ENCODE assay signal across 8 mouse cellular contexts in the genomic region with DNA sequence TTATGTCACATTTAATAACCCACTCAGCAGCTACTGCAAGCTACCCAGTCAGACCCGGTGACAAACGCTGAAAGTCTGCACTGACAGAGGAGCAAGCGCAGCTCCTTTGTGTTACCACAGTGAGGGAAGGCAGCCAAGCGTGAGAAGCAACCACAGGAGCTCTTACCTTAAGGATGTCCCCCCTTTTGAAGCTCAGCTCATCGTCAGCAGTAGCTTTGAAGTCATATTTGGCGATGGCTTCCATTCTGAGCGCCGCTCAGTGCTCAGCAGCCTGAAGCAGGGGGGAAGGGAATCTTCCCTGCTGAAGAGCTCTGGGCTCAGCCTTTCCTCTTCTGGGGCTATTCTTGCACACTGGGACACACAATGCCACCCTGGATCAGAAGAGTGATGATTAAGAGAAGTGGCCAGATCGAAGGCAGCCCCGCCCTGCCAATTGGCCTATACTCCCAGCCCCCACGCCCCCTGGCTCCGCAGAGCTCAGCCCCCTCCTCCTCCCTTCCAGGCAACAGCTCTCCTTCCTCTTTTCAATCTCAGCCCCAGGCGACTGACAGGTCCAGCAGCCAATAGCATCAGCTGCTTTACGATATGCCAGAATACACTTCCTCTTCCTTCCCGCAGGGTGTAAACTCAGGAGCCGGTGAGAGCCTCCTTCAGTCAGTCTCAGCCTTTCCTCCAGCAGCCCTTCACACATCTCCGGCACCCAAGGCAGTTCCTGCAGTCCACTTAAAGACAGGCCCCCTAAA. TPM values are rescaled to one million over a fixed set of nuclear protein-coding genes. Genes with fewer than 3 reads are reported as not detected.
DNase-seq lines count a peak whose midpoint lies in the region; ATAC-seq lines count a peak whose summit lies in the region.

No protein-coding gene starts in this region.

- H3K36me3 ChIP-seq in embryonic facial prominence, embryonic 13.5 days = peaks cover 15% of the 10 kb centered on the region
- peaks cover 16% of the 10 kb centered on the region for H3K36me3 ChIP-seq in limb, embryonic 13.5 days
- no peaks in the 10 kb centered on the region for H3K36me3 ChIP-seq in midbrain, embryonic 15.5 days (replicated peaks)

- H3K9me3 ChIP-seq in embryonic facial prominence, embryonic 13.5 days = no peaks in the 10 kb centered on the region
- H3K9me3 ChIP-seq in limb, embryonic 13.5 days = no peaks in the 10 kb centered on the region
- H3K9me3 ChIP-seq in midbrain, embryonic 15.5 days = no peaks in the 10 kb centered on the region

- no peaks in the 10 kb centered on the region for H3K27me3 ChIP-seq in embryonic facial prominence, embryonic 13.5 days
- H3K27me3 ChIP-seq in limb, embryonic 13.5 days = no peaks in the 10 kb centered on the region
- H3K27me3 ChIP-seq in midbrain, embryonic 15.5 days (replicated peaks) = no peaks in the 10 kb centered on the region

- peak overlapping the region; percentile 89 for H3K4me2 ChIP-seq in embryonic facial prominence, embryonic 13.5 days
- H3K4me2 ChIP-seq in limb, embryonic 13.5 days (replicated peaks) = peak overlapping the region; percentile 81
- H3K4me2 ChIP-seq in midbrain, embryonic 15.5 days = peak overlapping the region; percentile 78

- WGBS in embryonic facial prominence, embryonic 13.5 days = 14% methylated on average over 17 of the region's 17 CpGs
- WGBS in limb, embryonic 13.5 days = 12% methylated on average over 17 of the region's 17 CpGs
- WGBS in midbrain, embryonic 15.5 days = 1% methylated on average over 17 of the region's 17 CpGs

- peak; percentile 27 for DNase-seq in 3134 (ENCODE audit: extremely low read depth, insufficient read length, low spot score)
- DNase-seq in adrenal gland, postnatal 14 days = peak; percentile 92
- peak; percentile 92 to 95 for DNase-seq in heart, adult 9 months (ENCODE audit: low spot score in 2 of 2)
- DNase-seq in kidney, adult 9 months = peak; percentile 85
- peak; percentile 82 to 87 for DNase-seq in spleen, adult 18-20 months

- H3K9ac ChIP-seq in embryonic facial prominence, embryonic 13.5 days = peak overlapping the region; percentile 83
- peak overlapping the region; percentile 79 for H3K9ac ChIP-seq in limb, embryonic 13.5 days
- H3K9ac ChIP-seq in midbrain, embryonic 15.5 days = peak overlapping the region; percentile 53

- peak; percentile 81 for ATAC-seq in embryonic facial prominence, embryonic 13.5 days (ENCODE audit: insufficient number of reproducible peaks, insufficient read depth, low FRiP score, low TSS enrichment, low read depth)
- peak; percentile 94 for ATAC-seq in limb, embryonic 13.5 days (ENCODE audit: low FRiP score, low read depth)
- ATAC-seq in midbrain, embryonic 15.5 days (replicated peaks) = peak; percentile 96

- H3K4me3 ChIP-seq in embryonic facial prominence, embryonic 13.5 days = peak overlapping the region; percentile 60
- H3K4me3 ChIP-seq in limb, embryonic 13.5 days = peak overlapping the region; percentile 55
- H3K4me3 ChIP-seq in midbrain, embryonic 15.5 days = peak overlapping the region; percentile 54

- peaks cover 18% of the 10 kb centered on the region for H3K4me1 ChIP-seq in embryonic facial prominence, embryonic 13.5 days
- peaks cover 16% of the 10 kb centered on the region for H3K4me1 ChIP-seq in limb, embryonic 13.5 days
- peaks cover 40% of the 10 kb centered on the region for H3K4me1 ChIP-seq in midbrain, embryonic 15.5 days

- H3K27ac ChIP-seq in embryonic facial prominence, embryonic 13.5 days = peak overlapping the region; percentile 64
- H3K27ac ChIP-seq in limb, embryonic 13.5 days = peak overlapping the region; percentile 33; the same call in 1 of the 2 replicates
- H3K27ac ChIP-seq in midbrain, embryonic 15.5 days = peak overlapping the region; percentile 84

RNA-seq across cellular contexts. Expression of a gene that starts 9.2 kb away (rescaled TPM):
- 103 and 108 TPM in 2 replicates for total RNA-seq in adrenal gland, postnatal 14 days (2021)
- 77.7 and 108 TPM in 2 replicates for polyA plus RNA-seq in embryonic facial prominence, embryonic 13.5 days (2015; fragmentation: Nextera tagmentation; extraction: Ambion mirVana)
- polyA plus RNA-seq in limb, embryonic 13.5 days (2015; fragmentation: Nextera tagmentation; extraction: Ambion mirVana) = 96.5 and 102 TPM in 2 replicates
- 173 and 176 TPM in 2 replicates for polyA plus RNA-seq in midbrain, embryonic 15.5 days (2015; fragmentation: Nextera tagmentation; extraction: Ambion mirVana)

Comparison
In these comparisons a context has a peak if more than half of its experiments do, and no peak if none do; other contexts are left out.
1. Peak in every context shown above with its lines: DNase-seq, ATAC-seq, H3K4me3 ChIP-seq and H3K27ac ChIP-seq.
2. DNase-seq: peak in every context shown above with its lines; median percentile 94 in heart, adult 9 months; 92 in adrenal gland, postnatal 14 days; 85 in kidney, adult 9 months; 84 in spleen, adult 18-20 months; 27 in 3134.
3. H3K27ac ChIP-seq: peak in every context shown above with its lines; median percentile 84 in midbrain, embryonic 15.5 days; 64 in embryonic facial prominence, embryonic 13.5 days; 33 in limb, embryonic 13.5 days.